Mouse (Mus musculus): ENCODE data around the gene Bcl2a1c. TPM values are rescaled to one million over a fixed set of nuclear protein-coding genes. Genes with fewer than 3 reads are reported as not detected.

Bcl2a1c gene
- not detected for polyA plus RNA-seq (2014; fragmentation: Illumina TruSeq; extraction: RNeasy Lipid Tissue Mini Kit (QIAGEN cat#74804); ENCODE audit: low read depth, low replicate concordance)

DNA sequence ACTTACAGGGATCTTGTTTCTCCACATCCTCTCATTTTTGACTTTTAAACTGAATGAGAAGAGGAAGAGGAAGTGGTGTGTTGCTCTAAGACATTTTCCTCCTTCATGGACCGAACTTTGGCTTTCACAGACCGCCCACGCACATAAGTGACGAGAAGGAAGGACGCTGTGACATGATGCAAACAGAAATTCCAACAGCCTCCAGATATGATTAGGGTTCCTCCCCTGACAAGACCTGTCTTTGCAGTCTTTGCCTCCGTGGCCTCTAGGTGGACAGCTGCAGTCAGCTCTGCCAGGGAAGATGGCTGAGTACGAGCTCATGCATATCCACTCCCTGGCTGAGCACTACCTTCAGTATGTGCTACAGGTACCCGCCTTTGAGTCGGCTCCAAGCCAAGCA is at the start of gene Bcl2a1c:
TSS of gene Bcl2a1c (plus strand) at position 281 of the 400 bp plus-strand sequence.

Other genes starting within 250 kb of the Bcl2a1c start
- 47.1 TPM for gene Crtap, start 60.5 kb downstream of the Bcl2a1c start, polyA plus RNA-seq (2014; fragmentation: Illumina TruSeq; extraction: RNeasy Lipid Tissue Mini Kit (QIAGEN cat#74804); ENCODE audit: low read depth, low replicate concordance)
- gene Glb1, start 70.9 kb downstream of the Bcl2a1c start, polyA plus RNA-seq (2014; fragmentation: Illumina TruSeq; extraction: RNeasy Lipid Tissue Mini Kit (QIAGEN cat#74804); ENCODE audit: low read depth, low replicate concordance): 16.0 TPM
- 2.5 TPM for gene Tmppe, start 71.0 kb downstream of the Bcl2a1c start, polyA plus RNA-seq (2014; fragmentation: Illumina TruSeq; extraction: RNeasy Lipid Tissue Mini Kit (QIAGEN cat#74804); ENCODE audit: low read depth, low replicate concordance)
- not detected for gene Ccr4, start 174.8 kb downstream of the Bcl2a1c start, polyA plus RNA-seq (2014; fragmentation: Illumina TruSeq; extraction: RNeasy Lipid Tissue Mini Kit (QIAGEN cat#74804); ENCODE audit: low read depth, low replicate concordance)
- gene C130032M10Rik, start 185.6 kb downstream of the Bcl2a1c start, polyA plus RNA-seq (2014; fragmentation: Illumina TruSeq; extraction: RNeasy Lipid Tissue Mini Kit (QIAGEN cat#74804); ENCODE audit: low read depth, low replicate concordance): not detected
- not detected for gene Trim71, start 234.2 kb downstream of the Bcl2a1c start, polyA plus RNA-seq (2014; fragmentation: Illumina TruSeq; extraction: RNeasy Lipid Tissue Mini Kit (QIAGEN cat#74804); ENCODE audit: low read depth, low replicate concordance)